Mouse (Mus musculus) heart, embryonic 14.5 days (tissue): Measurements from ENCODE around the gene Zic4. TPM values are rescaled to one million over a fixed set of nuclear protein-coding genes. Genes with fewer than 3 reads are reported as not detected.

Experiments used
- ATAC-seq: fragments of 200-750 bp; cut with Nextera tagmentation; 2 replicates; pipeline ENCODE4 v1.8.0; 2017; ENCODE audit warnings: low read depth, moderate TSS enrichment; ENCODE audit not compliant: insufficient number of reproducible peaks, insufficient read depth, low FRiP score
- H3K27ac ChIP-seq, 2 experiments: fragments of 200-500 bp in 1 of 2; fragments of 300-500 bp in 1 of 2; sonication (generic) in 1 of 2; replicated peaks in 1 of 2; 2 replicates each; pipeline ENCODE4 v1.5.1; 2012 to 2014; ENCODE audit warnings: low read depth in 2 of 2, low read length in 2 of 2, control low read depth in 1 of 2, mild to moderate bottlenecking in 1 of 2, mixed read lengths in 1 of 2; ENCODE audit not compliant: control insufficient read depth in 1 of 2, insufficient read depth in 1 of 2
- H3K27me3 ChIP-seq: fragments of 300-500 bp; sonication (generic); 2 replicates; pipeline ENCODE4 v1.6.1; 2014; ENCODE audit warnings: mild to moderate bottlenecking, low read length, control low read depth; ENCODE audit not compliant: control insufficient read depth, insufficient read depth
- H3K36me3 ChIP-seq: fragments of 300-500 bp; sonication (generic); 2 replicates; pipeline ENCODE4 v1.6.1; 2014; ENCODE audit warnings: mild to moderate bottlenecking, control low read depth, low read length, mixed read lengths; ENCODE audit not compliant: control insufficient read depth, insufficient read depth
- H3K4me1 ChIP-seq, 2 experiments: fragments of 200-500 bp in 1 of 2; fragments of 300-500 bp in 1 of 2; sonication (generic) in 1 of 2; 2 replicates each; pipeline ENCODE4 v1.6.1; 2012 to 2014; ENCODE audit warnings: low read length in 2 of 2, control low read depth in 1 of 2, mixed read lengths in 1 of 2; ENCODE audit not compliant: control insufficient read depth in 2 of 2, insufficient read depth in 2 of 2
- H3K4me2 ChIP-seq: fragments of 300-500 bp; sonication (generic); 2 replicates; pipeline ENCODE4 v1.6.1; 2014; ENCODE audit warnings: mild to moderate bottlenecking, low read length
- H3K4me3 ChIP-seq, 2 experiments: fragments of 200-500 bp in 1 of 2; fragments of 300-500 bp in 1 of 2; sonication (generic) in 1 of 2; 2 replicates each; pipeline ENCODE4 v1.5.1; 2012 to 2014; ENCODE audit warnings: low read length in 2 of 2, mild to moderate bottlenecking in 2 of 2, control low read depth in 1 of 2, low read depth in 1 of 2, moderate library complexity in 1 of 2; ENCODE audit not compliant: control insufficient read depth in 1 of 2, insufficient read depth in 1 of 2
- H3K9ac ChIP-seq: fragments of 300-500 bp; sonication (generic); 2 replicates; pipeline ENCODE4 v1.6.1; 2014; ENCODE audit warnings: mild to moderate bottlenecking, low read length
- H3K9me3 ChIP-seq: fragments of 300-500 bp; sonication (generic); 2 replicates; pipeline ENCODE4 v1.6.1; 2016; ENCODE audit warnings: low read length, control low read depth; ENCODE audit not compliant: control insufficient read depth
- WGBS: fragments of 180-500 bp; shearing (Covaris S2); extraction: QIAGEN DNeasy Blood & Tissue Kit; methylation state at CpG from one replicate; pipeline ENCODE4 v1.1.7; 2014; 5-methylcytosine and 5-hydroxymethylcytosine counted together
- polyA plus RNA-seq: library from polyadenylated mRNA; unstranded; fragments of >200 nt; fragmentation: Nextera tagmentation; extraction: Ambion mirVana; gene quantifications from 2 replicates; pipeline ENCODE4 v1.2.1, GENCODE M21; 2014

Gene Zic4
- polyA plus RNA-seq, 1 experiment from 2014 or later: not detected

DNA sequence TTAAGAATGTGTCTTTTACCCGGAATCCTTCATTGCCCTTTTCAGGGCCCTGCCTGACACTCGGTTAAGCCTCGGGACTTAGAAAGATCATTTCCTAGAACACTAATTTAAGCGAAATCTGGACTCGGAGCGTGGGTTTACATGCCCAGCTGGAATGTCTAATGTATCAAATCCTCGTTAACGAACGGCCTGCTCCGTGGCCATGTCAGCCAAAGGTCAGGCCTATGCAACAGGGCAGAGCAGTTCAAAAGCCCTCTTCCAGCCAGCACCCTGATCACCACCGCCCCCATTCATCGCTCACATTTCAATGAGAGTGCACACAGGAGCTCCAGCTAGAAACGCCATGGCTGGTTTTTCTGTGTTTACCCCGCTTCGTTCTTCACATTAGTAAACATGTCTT lies 9.4 kb upstream of the Zic4 start:
- WGBS: 2% methylated on average over 15 of the region's 15 CpGs

DNA sequence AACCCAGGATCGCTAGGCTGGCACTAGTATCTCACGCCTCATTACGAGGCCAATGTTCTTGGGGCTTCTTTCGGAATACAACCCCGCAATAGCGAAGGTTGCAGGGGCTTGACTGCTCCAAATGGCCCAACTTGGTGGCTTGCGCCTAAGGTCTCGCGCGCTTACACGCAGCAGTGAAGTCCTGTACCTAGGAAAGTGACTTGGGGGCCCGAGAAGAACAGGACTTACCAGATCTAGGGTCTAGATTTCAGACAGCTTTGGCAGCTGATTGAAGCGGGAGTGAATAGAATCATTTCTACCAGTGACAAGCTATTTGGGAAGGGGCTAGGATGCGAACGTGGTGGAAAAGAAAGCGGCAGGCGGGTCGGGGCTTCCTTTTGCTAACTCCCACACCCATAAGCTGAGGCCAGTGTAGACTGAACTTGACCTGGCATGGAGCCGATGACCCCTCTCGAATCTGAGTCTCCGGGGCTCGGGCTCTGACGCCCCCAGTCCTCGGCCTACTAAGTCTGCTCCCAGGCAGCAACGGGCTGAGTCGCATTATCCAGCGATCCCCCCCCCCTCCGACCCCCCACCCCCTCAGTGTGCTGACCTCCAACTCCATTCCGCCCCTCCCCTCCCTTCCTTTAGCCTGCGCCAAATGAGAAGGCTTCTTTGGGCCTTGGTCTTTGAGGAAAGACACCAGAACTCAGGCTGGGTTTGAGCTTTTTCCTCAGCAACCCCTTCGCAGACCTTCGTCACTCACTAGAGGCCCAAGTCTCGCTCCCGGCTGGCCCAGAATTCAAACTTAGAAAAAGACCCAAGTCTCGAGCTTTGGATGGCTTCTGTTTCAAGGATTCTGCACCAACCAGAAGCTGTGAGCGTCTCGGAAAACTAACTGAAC lies 8.4 kb upstream of the Zic4 start:
- H3K27me3 ChIP-seq: peaks cover 94% of the 10 kb centered on the region
- no peak overlapping the region for H3K9ac ChIP-seq
- no peak overlapping the region for H3K4me3 ChIP-seq
- peaks cover 2 to 6% of the 10 kb centered on the region in 2 experiments; a peak in 2 of 4 replicates for H3K4me1 ChIP-seq
- no peak overlapping the region for H3K4me2 ChIP-seq
- H3K9me3 ChIP-seq: no peaks in the 10 kb centered on the region
- 6% methylated on average over 36 of the region's 37 CpGs for WGBS
- no peaks in the 10 kb centered on the region for H3K36me3 ChIP-seq
- no peak for ATAC-seq
- no peak overlapping the region for H3K27ac ChIP-seq

More for the DNA sequence above, 9.4 kb upstream of the Zic4 start:
- Histone ChIP-seq H3K27ac (no peak overlapping the region), H3K4me3 (no peak overlapping the region), H3K4me2 (no peak overlapping the region), H3K36me3 (no peaks in the 10 kb centered on the region), H3K9ac (no peak overlapping the region), H3K9me3 (no peaks in the 10 kb centered on the region), H3K27me3 (peaks cover 94% of the 10 kb centered on the region), H3K4me1 (peaks cover 2 to 6% of the 10 kb centered on the region in 2 experiments; a peak in 2 of 4 replicates)
- no peak for ATAC-seq

DNA sequence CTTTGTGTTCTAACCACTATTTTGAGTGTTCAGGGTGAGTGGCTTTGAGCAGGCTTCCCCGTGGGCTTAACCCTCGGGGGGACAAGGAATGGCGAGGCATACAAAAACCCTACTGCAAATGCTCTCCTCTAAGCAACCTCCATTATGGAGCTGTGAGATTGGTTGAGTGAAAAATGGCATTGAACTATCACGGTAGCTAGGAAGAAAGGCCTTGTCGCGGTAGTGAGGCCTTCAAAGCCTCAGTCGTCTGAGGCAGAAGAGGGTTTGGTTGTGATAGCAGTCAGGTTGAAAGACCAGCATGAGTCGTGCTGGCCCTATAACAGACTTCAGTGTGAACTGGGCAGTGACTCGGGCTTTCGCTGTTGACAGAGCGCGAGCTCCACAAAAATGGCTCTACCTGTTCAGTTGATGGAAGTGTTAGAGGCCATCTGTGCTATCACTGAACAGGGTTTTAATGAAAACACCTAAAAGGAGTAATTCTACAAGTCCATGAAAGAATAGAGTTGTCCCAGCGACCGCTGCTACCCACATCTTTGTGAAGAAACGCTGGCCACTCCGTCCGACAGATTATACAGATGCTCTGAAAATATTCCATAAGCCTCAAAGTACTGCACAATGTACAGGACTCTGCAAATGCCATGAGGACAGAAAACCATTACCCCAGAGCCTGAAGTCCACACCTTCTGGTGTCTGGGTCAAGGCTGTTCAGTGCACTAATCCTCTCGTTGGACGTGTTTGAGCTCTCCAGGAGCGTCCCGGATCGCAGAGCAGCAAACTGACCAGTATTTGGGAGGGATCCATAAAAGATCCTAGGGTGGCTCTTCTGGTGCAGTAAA lies 7.6 kb upstream of the Zic4 start:
- Histone ChIP-seq H3K4me2 (no peak overlapping the region), H3K4me3 (no peak overlapping the region), H3K9ac (no peak overlapping the region), H3K9me3 (no peaks in the 10 kb centered on the region), H3K27ac (no peak overlapping the region), H3K4me1 (peaks cover 2 to 6% of the 10 kb centered on the region in 2 experiments; a peak in 2 of 4 replicates), H3K27me3 (peaks cover 95% of the 10 kb centered on the region), H3K36me3 (no peaks in the 10 kb centered on the region)
- ATAC-seq: no peak
- 7% methylated on average over 22 of the region's 22 CpGs for WGBS

DNA sequence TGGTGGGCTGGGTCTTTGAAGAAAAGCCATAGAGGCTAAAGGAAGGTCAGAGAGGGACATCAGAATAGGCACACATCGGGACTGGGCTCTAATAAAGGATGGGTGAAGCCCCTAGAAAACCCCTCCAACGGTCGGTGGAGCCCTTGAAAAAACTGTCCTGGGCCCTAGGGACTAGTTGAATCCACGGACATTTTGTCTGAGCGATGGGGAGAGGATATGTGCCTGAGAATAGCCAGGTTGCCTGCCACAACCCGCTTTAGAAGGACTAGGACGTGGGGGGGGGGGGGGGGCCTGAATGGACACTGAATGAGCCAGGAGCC lies 7.0 kb upstream of the Zic4 start:
- 0% methylated on average over 6 of the region's 7 CpGs for WGBS
- no peak overlapping the region for H3K9ac ChIP-seq
- ATAC-seq: no peak
- peak overlapping the region; percentile 61 for H3K4me2 ChIP-seq
- H3K27ac ChIP-seq: no peak overlapping the region
- H3K4me1 ChIP-seq: peaks cover 2 to 6% of the 10 kb centered on the region in 2 experiments; a peak in 2 of 4 replicates
- H3K4me3 ChIP-seq: peak overlapping the region in 1 of 2 experiments; percentile 28; a peak in 2 of 4 replicates
- no peaks in the 10 kb centered on the region for H3K9me3 ChIP-seq
- H3K27me3 ChIP-seq: peaks cover 95% of the 10 kb centered on the region
- H3K36me3 ChIP-seq: no peaks in the 10 kb centered on the region

DNA sequence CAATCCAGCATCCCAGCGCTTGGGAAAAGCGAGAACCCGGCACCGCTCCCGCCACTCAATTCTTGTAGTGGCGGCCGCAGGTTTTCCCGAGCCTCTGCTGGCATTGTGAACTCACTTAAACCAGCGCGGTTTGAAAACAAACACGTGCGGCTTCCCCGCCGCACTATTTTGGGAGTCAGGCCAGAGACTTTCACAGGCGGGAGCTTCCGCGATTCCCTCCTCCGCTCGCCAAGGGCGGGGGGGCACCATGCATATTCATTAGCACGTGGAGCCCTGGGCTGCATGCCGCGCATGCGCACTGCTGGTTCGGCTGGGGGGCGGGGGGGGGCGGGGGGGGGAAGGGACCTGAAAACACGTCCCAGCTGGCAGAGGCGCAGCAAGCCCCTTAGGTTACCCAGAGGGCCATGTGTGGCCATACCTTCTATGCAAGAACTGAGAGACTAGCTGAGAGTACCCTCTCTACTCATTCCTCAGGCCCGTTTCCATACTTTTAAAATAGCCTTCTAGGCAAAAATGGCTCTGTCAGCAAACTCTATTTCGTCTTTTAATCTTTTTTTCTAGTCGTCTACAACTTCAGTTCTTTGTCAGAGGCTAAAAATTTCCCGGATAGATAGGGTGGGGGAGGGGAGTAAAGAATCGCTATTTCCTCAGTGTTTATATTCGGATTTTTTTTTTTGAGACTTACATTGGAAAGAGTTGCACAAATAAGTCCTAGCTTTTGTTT lies 6.4 kb upstream of the Zic4 start:
- H3K9ac ChIP-seq: no peak overlapping the region
- H3K27me3 ChIP-seq: peaks cover 95% of the 10 kb centered on the region
- ATAC-seq: no peak
- no peaks in the 10 kb centered on the region for H3K9me3 ChIP-seq
- no peaks in the 10 kb centered on the region for H3K36me3 ChIP-seq
- H3K4me3 ChIP-seq: peak overlapping the region; percentile 25 to 28
- peaks cover 1 to 6% of the 10 kb centered on the region in 2 experiments; a peak in 2 of 4 replicates for H3K4me1 ChIP-seq
- no peak overlapping the region for H3K27ac ChIP-seq
- under 1% methylated on average over 33 of the region's 35 CpGs for WGBS
- H3K4me2 ChIP-seq: peak overlapping the region; percentile 61

DNA sequence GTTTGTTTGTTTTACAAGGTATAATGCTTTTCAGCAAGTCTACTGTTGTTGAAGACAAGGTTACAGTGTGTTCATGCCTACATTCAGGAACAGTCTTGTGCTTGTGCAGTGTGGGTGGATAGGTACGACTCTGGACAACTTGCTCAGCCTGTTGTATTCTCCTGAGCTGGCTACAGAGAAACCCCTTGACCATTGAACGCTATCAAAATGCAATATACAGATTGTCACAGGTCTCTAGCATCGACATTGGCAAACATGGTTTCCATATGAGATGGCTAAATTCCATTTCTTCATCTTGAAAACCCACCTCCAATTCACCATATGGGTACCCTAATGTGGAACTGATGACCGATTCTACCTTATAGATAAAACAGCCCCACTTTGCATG lies 5.9 kb upstream of the Zic4 start:
- ATAC-seq: no peak
- H3K27me3 ChIP-seq: peaks cover 95% of the 10 kb centered on the region
- H3K4me2 ChIP-seq: no peak overlapping the region
- H3K9me3 ChIP-seq: no peaks in the 10 kb centered on the region
- WGBS: 12% methylated on average over 4 of the region's 4 CpGs
- no peak overlapping the region for H3K9ac ChIP-seq
- no peak overlapping the region for H3K27ac ChIP-seq
- peaks cover 0 to 6% of the 10 kb centered on the region in 2 experiments; a peak in 1 of 4 replicates for H3K4me1 ChIP-seq
- H3K36me3 ChIP-seq: no peaks in the 10 kb centered on the region
- no peak overlapping the region for H3K4me3 ChIP-seq

DNA sequence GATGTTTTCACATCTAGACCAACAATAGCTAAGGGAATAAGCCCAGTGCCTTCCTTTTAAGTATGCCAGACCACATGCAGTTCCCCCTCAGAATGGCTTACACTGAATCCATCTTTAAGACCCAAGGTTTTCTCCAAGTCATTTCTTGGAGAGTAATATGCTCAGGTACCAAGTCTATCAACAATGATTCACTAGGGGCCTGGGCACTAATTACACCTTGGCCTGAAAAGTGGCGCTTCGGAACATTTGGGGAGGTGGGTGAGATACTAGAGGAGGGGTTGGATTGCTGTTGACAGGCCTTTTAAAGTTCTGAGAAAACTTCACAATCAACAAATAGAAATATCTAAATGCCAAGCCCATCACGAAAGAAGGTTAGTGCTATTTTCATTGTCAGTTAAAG lies 4.9 kb upstream of the Zic4 start:
- H3K4me1 ChIP-seq: peaks cover 0 to 9% of the 10 kb centered on the region in 2 experiments; a peak in 2 of 4 replicates
- H3K9ac ChIP-seq: no peak overlapping the region
- no peak overlapping the region for H3K4me2 ChIP-seq
- H3K4me3 ChIP-seq: no peak overlapping the region
- no peaks in the 10 kb centered on the region for H3K9me3 ChIP-seq
- no peak for ATAC-seq
- WGBS: 16% methylated on average over 3 of the region's 3 CpGs
- H3K36me3 ChIP-seq: no peaks in the 10 kb centered on the region
- H3K27me3 ChIP-seq: peaks cover 95% of the 10 kb centered on the region
- H3K27ac ChIP-seq: no peak overlapping the region
